Mouse (Mus musculus): ENCODE measurements around the gene Lcorl. TPM values are rescaled to one million over a fixed set of nuclear protein-coding genes. Genes with fewer than 3 reads are reported as not detected.
"Not testable (repeated sequence)": the region's sequence is repeated elsewhere in the genome, so short reads cannot be mapped to it uniquely, and the experiment has no call there.

Lcorl gene
- total RNA-seq, 2 experiments from 2014 or later: 23.8 to 31.4 TPM

- DNase-seq: no peak
Measured at GRCm38 (mm10) chr5:45709653-45710052, 147.8 kb downstream of the Lcorl start.

- DNase-seq: no peak
Measured at GRCm38 (mm10) chr5:45706811-45707210, 150.6 kb downstream of the Lcorl start.

- no peak for DNase-seq
Measured at GRCm38 (mm10) chr5:45691678-45692077, 165.7 kb downstream of the Lcorl start.

GRCm38 (mm10) chr5:45690802-45691201, 166.6 kb downstream of the Lcorl start:
- no peak for DNase-seq

- DNase-seq: no peak
Measured at GRCm38 (mm10) chr5:45689152-45689551, 168.3 kb downstream of the Lcorl start.

GRCm38 (mm10) chr5:45686223-45686622, 171.2 kb downstream of the Lcorl start:
- no peak for DNase-seq

- no peak for DNase-seq
Measured at GRCm38 (mm10) chr5:45685243-45685642, 172.2 kb downstream of the Lcorl start.

- no peak for DNase-seq
Measured at GRCm38 (mm10) chr5:45683388-45683787, 174.0 kb downstream of the Lcorl start.

GRCm38 (mm10) chr5:45679955-45680354, 177.5 kb downstream of the Lcorl start:
- no peak for DNase-seq

GRCm38 (mm10) chr5:45677639-45678038, 179.8 kb downstream of the Lcorl start:
- DNase-seq: no peak

- DNase-seq: no peak
Measured at GRCm38 (mm10) chr5:45675032-45675431, 182.4 kb downstream of the Lcorl start.

- no peak for DNase-seq
Measured at GRCm38 (mm10) chr5:45670894-45671494, 186.4 kb downstream of the Lcorl start.

- no peak for DNase-seq
Measured at GRCm38 (mm10) chr5:45670280-45670670, 187.1 kb downstream of the Lcorl start.

- DNase-seq: peak; percentile 100
Measured at GRCm38 (mm10) chr5:45669598-45670279, 187.7 kb downstream of the Lcorl start, which contains the start of gene Ncapg. Gene Ncapg, plus strand, starts transcription at chr5:45669919.

- no peak for DNase-seq
Measured at GRCm38 (mm10) chr5:45669234-45669597, 188.2 kb downstream of the Lcorl start.

- no peak for DNase-seq
Measured at GRCm38 (mm10) chr5:45668831-45669230, 188.6 kb downstream of the Lcorl start.

GRCm38 (mm10) chr5:45668324-45668723, 189.1 kb downstream of the Lcorl start:
- DNase-seq: no peak

- not testable (repeated sequence) for DNase-seq
Measured at GRCm38 (mm10) chr5:45658406-45658805, 199.0 kb downstream of the Lcorl start.

GRCm38 (mm10) chr5:45651026-45651703, 206.2 kb downstream of the Lcorl start:
- no peak for DNase-seq
